Mouse (Mus musculus) thymus, postnatal 25 days (tissue): Measurements from ENCODE around the gene Olfr729.

Experiments used
- DNase-seq: peaks from one replicate; pipeline ENCODE4 v3.0.0; 2022

The Olfr729 gene

DNA sequence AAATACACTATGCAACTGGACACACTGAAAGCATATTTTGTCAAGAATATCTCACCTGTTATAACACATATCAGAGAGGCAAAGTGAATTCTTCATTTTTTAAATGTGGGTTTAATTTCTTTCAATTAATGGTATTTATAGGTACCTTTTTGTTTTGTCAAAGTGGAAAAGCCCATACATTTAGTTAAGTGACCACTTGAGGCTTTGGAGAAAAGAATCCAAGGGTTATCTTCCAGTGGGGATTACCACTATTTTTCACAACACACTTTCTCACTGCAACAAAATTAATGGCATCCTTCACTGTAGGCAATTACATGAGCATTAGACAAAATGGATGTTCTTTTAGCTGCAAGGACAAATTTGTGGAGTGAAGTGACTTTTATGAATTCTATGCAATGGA lies at the start of gene Olfr729:
Olfr729 (minus strand) TSS at position 101 of the 400 bp plus-strand sequence.
- no peak for DNase-seq

GRCm38 (mm10) chr14:50188098-50188497 lies 35.4 kb upstream of the Olfr729 start, which contains the start of gene Olfr730:
TSS of gene Olfr730 (minus strand) at chr14:50188198.
- DNase-seq = no peak

DNA sequence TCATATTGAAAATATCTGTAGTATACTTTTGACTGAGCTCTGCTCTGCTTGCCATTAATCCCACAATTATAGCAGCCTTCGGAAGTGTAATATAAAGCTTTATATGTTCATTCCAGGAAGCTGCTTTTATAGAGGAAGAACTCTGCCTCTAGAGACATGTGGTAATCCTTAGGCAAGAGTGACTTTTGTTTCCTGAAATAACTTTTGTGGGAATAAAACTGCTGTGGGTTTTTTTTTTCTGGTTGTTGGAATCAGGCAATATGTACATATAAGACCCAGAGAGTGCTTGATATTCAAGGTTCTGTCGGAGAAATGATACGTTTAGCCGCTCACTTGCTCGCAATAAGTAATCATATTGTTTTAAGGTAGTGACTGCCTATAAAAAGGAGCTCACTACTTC lies 10.1 kb downstream of the Olfr729 start, which contains the start of gene Olfr728:
Olfr728 (minus strand) TSS at position 101 of the 400 bp plus-strand sequence.
- no peak for DNase-seq

GRCm38 (mm10) chr14:50122886-50123285 lies 29.8 kb downstream of the Olfr729 start, which contains the start of gene Olfr727:
TSS of gene Olfr727 (plus strand) at chr14:50123186.
- DNase-seq = no peak
